Mouse (Mus musculus): ENCODE measurements around the gene H2-T3.
"Not testable (repeated sequence)": the region's sequence is repeated elsewhere in the genome, so short reads cannot be mapped to it uniquely, and the experiment has no call there.

The H2-T3 gene

GRCm38 (mm10) chr17:36178938-36179337, 11.1 kb downstream of the H2-T3 start:
- not testable (repeated sequence) for DNase-seq (ENCODE audit: low read depth, low spot score)

GRCm38 (mm10) chr17:36176132-36176531, 14.0 kb downstream of the H2-T3 start:
- not testable (repeated sequence) for DNase-seq (ENCODE audit: low read depth, low spot score)

GRCm38 (mm10) chr17:36170287-36170814, 19.7 kb downstream of the H2-T3 start:
- no peak for DNase-seq (ENCODE audit: low read depth, low spot score)

GRCm38 (mm10) chr17:36169753-36170152, 20.3 kb downstream of the H2-T3 start:
- DNase-seq (ENCODE audit: low read depth, low spot score) = no peak

GRCm38 (mm10) chr17:36169094-36169493, 21.0 kb downstream of the H2-T3 start:
- DNase-seq (ENCODE audit: low read depth, low spot score) = not testable (repeated sequence)

GRCm38 (mm10) chr17:36168039-36168652, 21.9 kb downstream of the H2-T3 start, which contains the start of gene Gm8909:
Gene Gm8909 (minus strand): TSS chr17:36168537.
- DNase-seq (ENCODE audit: low read depth, low spot score) = no peak

DNA sequence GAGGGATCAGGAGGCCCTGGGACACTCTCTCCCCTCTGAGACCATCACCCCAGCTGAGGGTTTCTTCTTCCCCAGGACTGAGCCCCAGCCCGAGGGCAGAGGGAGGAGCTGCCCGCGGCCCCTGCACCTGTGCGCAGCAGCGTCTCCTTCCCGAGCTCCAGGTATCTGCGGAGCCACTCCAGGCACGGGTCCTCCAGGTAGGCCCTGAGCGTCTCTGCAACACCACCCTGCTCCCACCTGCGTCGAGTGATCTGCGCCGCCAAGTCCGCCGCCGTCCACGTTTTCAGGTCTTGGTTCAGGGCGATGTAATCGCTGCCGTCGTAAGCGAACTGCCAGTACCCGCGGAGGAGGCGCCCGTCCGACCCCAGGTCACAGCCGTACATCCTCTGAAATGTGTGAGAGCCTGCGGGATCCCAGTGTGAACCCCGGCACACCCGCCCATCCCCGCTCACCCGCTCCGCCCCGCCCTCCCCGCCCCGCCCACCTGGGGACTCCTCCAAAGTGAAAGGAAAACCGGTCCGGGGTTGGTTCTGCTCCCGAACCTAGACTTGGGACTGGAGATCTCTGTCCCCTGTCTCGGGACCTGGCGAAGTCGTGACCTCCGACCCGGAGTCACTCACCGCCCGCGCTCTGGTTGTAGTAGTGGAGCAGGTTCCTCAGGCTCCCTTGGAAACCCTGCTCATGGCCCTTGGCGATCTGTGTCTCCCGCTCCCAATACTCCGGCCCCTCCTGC, 22.6 kb downstream of the H2-T3 start:
- DNase-seq (ENCODE audit: low read depth, low spot score) = no peak

DNA sequence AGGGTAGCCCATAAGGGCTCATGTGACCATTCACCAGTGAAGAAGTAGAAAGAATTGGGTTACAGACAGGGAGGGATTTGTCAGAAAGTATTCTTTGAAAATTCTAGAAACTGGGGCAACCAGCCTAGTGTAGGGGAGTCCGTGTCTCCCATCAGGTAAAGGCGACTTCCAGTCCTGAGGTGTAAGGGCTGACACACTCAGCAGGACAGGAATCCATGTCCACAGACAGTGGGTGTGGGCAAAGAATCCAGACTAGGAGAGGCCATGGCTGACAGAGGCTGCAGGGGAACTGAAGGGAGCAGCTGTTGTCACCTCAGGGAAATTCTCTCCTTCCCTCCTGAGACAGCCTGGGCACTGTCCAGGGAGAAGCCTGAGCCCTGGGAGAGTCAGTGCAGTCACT, 23.2 kb downstream of the H2-T3 start:
- not testable (repeated sequence) for DNase-seq (ENCODE audit: low read depth, low spot score)

- no peak for DNase-seq (ENCODE audit: low read depth, low spot score)
Measured at GRCm38 (mm10) chr17:36161129-36162051, 28.7 kb downstream of the H2-T3 start.

DNA sequence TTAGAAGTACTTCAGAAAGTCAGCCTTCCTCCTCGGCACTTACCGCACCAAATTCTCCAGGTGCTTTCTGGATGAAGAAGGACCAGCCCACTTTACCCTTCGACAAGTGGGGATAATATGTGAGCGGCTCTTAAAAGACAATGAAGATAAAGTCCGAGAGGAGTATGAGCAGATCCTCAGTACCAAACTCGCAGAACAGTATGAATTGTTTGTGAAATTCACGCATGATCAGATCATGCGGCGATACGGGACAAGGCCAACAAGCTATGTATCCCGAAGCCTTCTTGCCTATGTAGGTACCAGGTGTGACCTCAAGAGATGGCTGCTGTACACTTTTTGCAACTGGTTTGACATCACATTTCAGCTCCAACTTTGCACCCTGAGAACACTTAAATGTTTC, 31.8 kb downstream of the H2-T3 start:
- not testable (repeated sequence) for DNase-seq (ENCODE audit: low read depth, low spot score)

DNA sequence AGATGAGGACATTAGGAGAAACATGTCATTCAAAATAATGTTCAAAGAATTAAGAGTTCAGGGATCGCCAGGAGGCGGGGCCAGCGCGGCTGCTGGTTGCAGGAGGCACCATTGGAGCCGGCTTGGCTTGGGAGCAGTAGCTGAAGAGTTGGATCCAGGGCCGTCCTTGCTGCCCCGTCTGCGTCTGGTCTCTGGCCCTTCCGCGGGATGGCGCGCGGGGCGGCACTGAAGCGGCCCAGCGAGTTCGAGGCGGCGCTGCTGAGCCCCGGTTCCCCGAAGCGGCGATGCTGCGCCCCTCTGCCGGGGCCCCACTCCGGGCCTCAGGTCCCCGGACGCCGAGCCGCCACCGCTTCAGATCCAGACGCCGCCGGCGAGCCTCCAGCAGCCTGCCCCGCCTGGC, 32.3 kb downstream of the H2-T3 start:
- not testable (repeated sequence) for DNase-seq (ENCODE audit: low read depth, low spot score)

- DNase-seq (ENCODE audit: low read depth, low spot score) = no peak
Measured at GRCm38 (mm10) chr17:36154271-36155149, 35.6 kb downstream of the H2-T3 start.

DNA sequence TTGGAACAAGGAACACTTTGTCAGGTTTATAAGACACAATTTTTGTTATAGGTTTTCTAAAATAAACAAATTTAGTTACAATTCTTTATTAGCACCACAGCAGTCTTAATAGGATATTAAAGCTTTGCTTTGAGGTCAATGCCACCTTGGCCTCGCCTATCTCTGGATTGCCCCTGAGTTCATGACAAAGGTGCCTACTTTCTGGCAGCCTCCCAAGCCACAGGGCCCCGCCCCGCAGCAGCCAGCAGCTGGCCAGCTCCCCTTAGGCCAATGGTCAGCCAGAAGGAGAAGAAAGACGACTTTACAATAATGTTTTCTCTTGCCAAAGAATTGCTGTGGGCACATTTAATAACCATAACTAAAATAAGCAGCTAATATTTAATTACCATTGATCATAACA, 38.9 kb downstream of the H2-T3 start:
- not testable (repeated sequence) for DNase-seq (ENCODE audit: low read depth, low spot score)

DNA sequence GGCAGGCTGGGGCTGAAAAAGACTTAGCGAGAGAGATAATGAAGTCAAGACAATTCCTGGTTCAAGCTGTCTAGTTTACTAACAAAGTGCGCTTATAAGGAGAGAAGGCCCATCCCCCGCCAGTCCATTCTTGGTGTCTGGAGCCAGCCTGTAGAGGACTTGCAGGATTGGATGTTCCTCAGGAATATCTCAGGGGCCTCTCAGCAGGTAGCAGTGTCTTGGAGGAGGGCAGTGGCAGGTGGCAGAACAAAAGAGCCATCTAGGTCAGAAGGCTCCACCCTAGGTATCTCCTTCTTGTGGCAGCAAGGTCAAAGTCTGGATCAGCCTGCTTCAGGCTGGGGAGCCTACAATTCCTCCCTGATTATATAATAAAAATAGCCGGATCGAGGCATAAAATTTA, 41.6 kb downstream of the H2-T3 start:
- not testable (repeated sequence) for DNase-seq (ENCODE audit: low read depth, low spot score)

GRCm38 (mm10) chr17:36146937-36147336, 43.1 kb downstream of the H2-T3 start:
- not testable (repeated sequence) for DNase-seq (ENCODE audit: low read depth, low spot score)

GRCm38 (mm10) chr17:36145861-36146156, 44.3 kb downstream of the H2-T3 start:
- not testable (repeated sequence) for DNase-seq (ENCODE audit: low read depth, low spot score)

- DNase-seq (ENCODE audit: low read depth, low spot score) = no peak
Measured at GRCm38 (mm10) chr17:36145111-36145860, 44.8 kb downstream of the H2-T3 start.

DNA sequence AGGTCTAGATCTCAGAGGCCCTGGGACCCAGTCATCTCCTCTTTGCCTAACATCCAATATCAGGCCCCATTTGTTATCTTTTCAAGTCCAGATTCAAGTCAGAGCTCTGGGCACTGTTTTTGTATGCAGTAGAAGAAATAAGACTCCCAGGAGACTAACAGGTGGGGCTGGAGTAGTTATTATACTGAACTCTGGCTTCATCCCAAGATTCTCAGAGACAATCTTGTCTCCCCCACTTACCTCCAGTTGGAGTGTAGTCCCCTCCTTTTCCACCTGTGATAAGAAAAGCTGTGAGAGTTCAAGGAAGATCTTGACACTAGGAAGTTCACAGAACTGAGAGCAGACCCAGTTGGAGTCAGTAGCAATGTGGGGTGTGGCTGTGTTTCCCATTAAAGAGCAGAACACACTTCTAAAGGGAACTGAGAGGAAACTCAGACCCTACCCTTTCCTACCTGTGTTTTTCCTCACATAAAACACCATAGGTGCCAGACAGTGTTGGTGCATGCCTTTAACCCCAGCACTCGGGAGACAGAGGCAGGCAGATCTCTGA, 53.7 kb downstream of the H2-T3 start:
- not testable (repeated sequence) for DNase-seq (ENCODE audit: low read depth, low spot score)
